Mouse (Mus musculus) lung, postnatal 0 days (tissue): ENCODE results near the gene Primpol. TPM values are rescaled to one million over a fixed set of nuclear protein-coding genes. Genes with fewer than 3 reads are reported as not detected.

Experiments used
- ATAC-seq: fragments of 200-750 bp; cut with Nextera tagmentation; 2 replicates; pipeline ENCODE4 v1.8.0; 2017; ENCODE audit warnings: moderate library complexity
- DNase-seq: peaks from one replicate; pipeline ENCODE4 v3.0.0-alpha.2; 2016; ENCODE audit warnings: low spot score
- H3K27ac ChIP-seq: fragments of 300-500 bp; sonication (generic); 2 replicates; pipeline ENCODE4 v1.5.1; 2014; ENCODE audit warnings: antibody characterized with exemption, mild to moderate bottlenecking, low read length, mixed read lengths
- H3K27me3 ChIP-seq: fragments of 300-500 bp; sonication (generic); replicated peaks from 2 replicates; pipeline ENCODE4 v1.6.1; 2014; ENCODE audit warnings: low read length, mixed read lengths; ENCODE audit not compliant: insufficient read depth
- H3K36me3 ChIP-seq: fragments of 300-500 bp; sonication (generic); 2 replicates; pipeline ENCODE4 v1.6.1; 2014; ENCODE audit warnings: low read length, mixed read lengths; ENCODE audit not compliant: insufficient read depth
- H3K4me1 ChIP-seq: fragments of 300-500 bp; sonication (generic); 2 replicates; pipeline ENCODE4 v1.6.1; 2014; ENCODE audit warnings: antibody characterized with exemption, low read depth, low read length, mixed read lengths; ENCODE audit not compliant: insufficient read depth
- H3K4me2 ChIP-seq: fragments of 300-500 bp; sonication (generic); replicated peaks from 2 replicates; pipeline ENCODE4 v1.6.1; 2014; ENCODE audit warnings: low read depth, mild to moderate bottlenecking, low read length, moderate library complexity, mixed read lengths
- H3K4me3 ChIP-seq: fragments of 300-500 bp; sonication (generic); 2 replicates; pipeline ENCODE4 v1.5.1; 2014; ENCODE audit warnings: low read depth, low read length
- H3K9ac ChIP-seq: fragments of 300-500 bp; sonication (generic); replicated peaks from 2 replicates; pipeline ENCODE4 v1.6.1; 2014; ENCODE audit warnings: low read depth, mild to moderate bottlenecking
- H3K9me3 ChIP-seq: fragments of 300-500 bp; sonication (generic); 2 replicates; pipeline ENCODE4 v1.6.1; 2016; ENCODE audit warnings: low read length, mixed read lengths
- CTCF ChIP-seq: IDR thresholded peaks from 2 replicates; pipeline ENCODE4 v1.5.1; 2016; ENCODE audit warnings: antibody characterized with exemption, mild to moderate bottlenecking
- EP300 ChIP-seq: IDR thresholded peaks from 2 replicates; pipeline ENCODE4 v1.6.1; 2016; ENCODE audit warnings: antibody characterized with exemption, mild to moderate bottlenecking, control low read depth
- WGBS: fragments of 180-500 bp; shearing (Covaris S2); extraction: QIAGEN DNeasy Blood & Tissue Kit; methylation state at CpG from one replicate; pipeline ENCODE4 v1.1.7; 2014; 5-methylcytosine and 5-hydroxymethylcytosine counted together
- polyA plus RNA-seq: library from polyadenylated mRNA; unstranded; fragments of >200 nt; fragmentation: Nextera tagmentation; extraction: Ambion mirVana; gene quantifications from 2 replicates; pipeline ENCODE4 v1.2.1, GENCODE M21; 2015

The Primpol gene
- polyA plus RNA-seq, 1 experiment from 2014 or later = 3.7 TPM

DNA sequence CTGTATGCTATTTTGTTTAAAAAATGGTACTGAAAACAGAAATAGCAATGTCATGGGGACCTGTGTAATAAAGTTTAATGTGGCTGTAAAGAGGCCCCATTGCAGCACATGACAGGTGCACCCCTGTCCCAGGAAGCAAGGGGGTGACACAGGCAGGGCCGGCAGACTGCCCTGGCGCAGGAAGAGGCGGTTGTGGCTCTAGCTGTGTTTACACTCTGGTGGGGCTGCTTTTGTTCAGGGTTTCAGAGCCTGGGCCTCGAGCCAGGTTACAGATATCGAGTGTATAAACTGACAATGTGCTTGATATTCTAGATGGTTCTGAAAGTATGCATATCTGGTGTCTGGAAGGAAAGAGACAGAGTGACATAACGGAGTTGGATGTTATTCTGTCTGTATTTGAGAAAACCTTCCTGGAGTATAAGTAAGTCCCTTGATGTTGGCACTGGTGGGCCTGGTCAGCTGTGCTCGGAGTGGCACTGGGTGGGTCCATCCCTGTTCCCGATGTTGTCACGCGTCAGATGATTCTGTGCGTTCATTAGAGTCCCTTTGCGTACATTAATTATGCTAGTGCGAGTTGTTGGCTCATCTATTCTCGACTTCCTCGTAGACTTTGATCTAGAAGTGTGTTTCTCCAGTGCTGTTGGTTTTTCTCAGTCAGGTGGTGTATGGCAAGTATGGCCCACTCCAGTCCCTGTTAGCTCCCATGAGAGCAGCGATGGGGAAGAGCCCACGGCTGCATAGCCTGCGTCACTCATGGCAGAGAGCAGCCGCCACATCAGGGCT lies 47.2 kb downstream of the Primpol start:
- Histone ChIP-seq H3K9me3 (no peaks in the 10 kb centered on the region), H3K9ac (no peak overlapping the region), H3K36me3 (no peaks in the 10 kb centered on the region), H3K27me3 (no peaks in the 10 kb centered on the region), H3K4me3 (no peak overlapping the region), H3K4me1 (peaks cover 7% of the 10 kb centered on the region; the same call in 1 of the 2 replicates), H3K27ac (peak overlapping the region; percentile 45; the same call in 1 of the 2 replicates), H3K4me2 (no peak overlapping the region)
- DNase-seq (peak; percentile 65), ATAC-seq (peak; percentile 65)
- WGBS = 48% methylated on average over 19 of the region's 19 CpGs
- peak; percentile 41 for TF ChIP-seq CTCF
- TF ChIP-seq EP300 = peak; percentile 45; the same call in 1 of the 2 replicates

DNA sequence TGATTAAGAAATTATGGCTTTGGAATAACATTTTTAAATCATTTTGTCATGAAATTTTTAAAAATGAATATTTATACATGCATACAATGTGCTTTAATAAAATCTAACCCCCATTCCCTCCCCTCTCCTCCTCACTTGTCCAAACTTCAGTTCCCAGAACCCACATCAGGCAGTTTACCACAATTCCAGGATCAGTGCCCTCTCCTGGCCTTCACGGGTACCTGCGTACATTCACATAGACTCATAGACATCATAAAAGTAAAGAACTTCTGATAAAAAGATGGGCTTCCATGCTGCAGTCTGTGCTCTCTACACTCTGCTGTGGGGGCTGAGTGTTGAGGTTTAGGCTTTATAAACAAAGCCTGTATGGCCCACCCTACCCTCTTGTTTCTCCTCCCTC lies 48.1 kb downstream of the Primpol start:
- Histone ChIP-seq H3K4me3 (no peak overlapping the region), H3K4me2 (no peak overlapping the region), H3K36me3 (no peaks in the 10 kb centered on the region), H3K27me3 (no peaks in the 10 kb centered on the region), H3K9ac (no peak overlapping the region), H3K4me1 (peaks cover 7% of the 10 kb centered on the region; the same call in 1 of the 2 replicates), H3K9me3 (no peaks in the 10 kb centered on the region), H3K27ac (no peak overlapping the region)
- ATAC-seq (no peak), DNase-seq (peak; percentile 37)
- 69% methylated on average over 2 of the region's 2 CpGs for WGBS
- TF ChIP-seq CTCF (peak; percentile 58), EP300 (no peak)

- Histone ChIP-seq H3K27ac (peak overlapping the region; percentile 65), H3K27me3 (no peaks in the 10 kb centered on the region), H3K9me3 (no peaks in the 10 kb centered on the region), H3K4me1 (peaks cover 7% of the 10 kb centered on the region; the same call in 1 of the 2 replicates), H3K4me3 (no peak overlapping the region), H3K4me2 (no peak overlapping the region), H3K36me3 (no peaks in the 10 kb centered on the region), H3K9ac (no peak overlapping the region)
- DNase-seq (peak; percentile 90), ATAC-seq (peak; percentile 93)
- no peak for TF ChIP-seq CTCF
- peak; percentile 42; the same call in 1 of the 2 replicates for TF ChIP-seq EP300
- 56% methylated on average over 8 of the region's 8 CpGs for WGBS
Observed at GRCm38 (mm10) chr8:46567946-46568345, 49.1 kb downstream of the Primpol start.

DNA sequence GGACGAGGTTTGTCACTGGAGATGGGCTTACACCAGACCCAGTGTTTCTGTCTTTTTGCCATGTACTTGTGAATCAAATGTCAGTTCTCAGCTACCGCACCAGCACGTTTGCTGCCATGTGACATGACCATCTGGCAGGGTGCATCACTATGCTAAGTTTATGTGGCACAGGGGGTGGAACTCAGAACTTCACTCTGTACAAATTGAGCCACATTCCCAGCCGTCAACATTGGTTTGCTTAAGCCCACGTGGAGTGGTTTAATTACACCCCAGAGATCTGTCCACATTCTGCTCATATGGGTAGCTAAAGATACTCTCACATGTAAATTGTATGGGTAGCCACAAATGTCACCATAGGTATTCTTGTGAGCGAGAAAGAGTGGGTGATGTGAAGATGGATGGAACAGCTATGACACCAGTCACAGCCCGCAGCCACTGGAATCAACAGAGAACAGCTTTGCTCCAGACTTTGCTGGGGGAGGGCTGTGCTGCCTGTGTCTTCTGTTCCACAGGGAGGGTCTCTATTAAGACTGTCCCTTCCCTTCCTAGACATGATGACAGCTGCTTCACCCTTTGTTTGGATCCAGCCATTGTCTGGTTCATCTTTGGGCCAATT lies 50.0 kb downstream of the Primpol start:
- WGBS = 74% methylated on average over 7 of the region's 7 CpGs
- H3K27me3 ChIP-seq = no peaks in the 10 kb centered on the region
- no peak for TF ChIP-seq EP300
- TF ChIP-seq CTCF = no peak

DNA sequence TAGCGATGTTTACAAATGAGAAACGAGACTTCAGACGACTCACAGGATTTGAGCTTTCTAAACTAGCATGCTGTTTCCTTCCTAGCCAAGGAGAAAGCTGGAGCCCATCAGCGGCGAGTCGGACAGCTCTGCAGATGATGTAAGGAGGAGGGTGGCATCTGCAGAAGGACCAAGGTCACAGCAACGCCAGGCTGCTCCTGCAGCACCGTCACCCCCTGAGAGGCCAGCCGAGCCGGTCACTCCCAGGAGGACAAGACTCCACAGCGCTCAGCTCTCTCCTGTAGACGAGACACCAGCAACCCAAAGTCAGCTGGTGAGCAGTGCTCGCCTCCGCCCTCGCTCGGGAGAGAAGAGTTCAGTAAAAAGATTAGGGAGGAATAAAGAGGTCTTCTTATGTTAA lies 54.7 kb downstream of the Primpol start:
- Histone ChIP-seq H3K36me3 (no peaks in the 10 kb centered on the region), H3K9ac (no peak overlapping the region), H3K4me1 (peaks cover 5% of the 10 kb centered on the region; the same call in 1 of the 2 replicates), H3K27ac (no peak overlapping the region), H3K27me3 (no peaks in the 10 kb centered on the region), H3K4me3 (no peak overlapping the region), H3K4me2 (no peak overlapping the region), H3K9me3 (no peaks in the 10 kb centered on the region)
- DNase-seq (no peak), ATAC-seq (no peak)
- 81% methylated on average over 16 of the region's 16 CpGs for WGBS
- TF ChIP-seq EP300 (no peak), CTCF (no peak)

More for the DNA sequence above, 50.0 kb downstream of the Primpol start:
- Histone ChIP-seq H3K9me3 (no peaks in the 10 kb centered on the region), H3K4me2 (no peak overlapping the region), H3K36me3 (no peaks in the 10 kb centered on the region), H3K9ac (no peak overlapping the region), H3K4me3 (no peak overlapping the region), H3K27ac (peak overlapping the region; percentile 65), H3K4me1 (peaks cover 7% of the 10 kb centered on the region; the same call in 1 of the 2 replicates)
- no peak for DNase-seq
- ATAC-seq = no peak

DNA sequence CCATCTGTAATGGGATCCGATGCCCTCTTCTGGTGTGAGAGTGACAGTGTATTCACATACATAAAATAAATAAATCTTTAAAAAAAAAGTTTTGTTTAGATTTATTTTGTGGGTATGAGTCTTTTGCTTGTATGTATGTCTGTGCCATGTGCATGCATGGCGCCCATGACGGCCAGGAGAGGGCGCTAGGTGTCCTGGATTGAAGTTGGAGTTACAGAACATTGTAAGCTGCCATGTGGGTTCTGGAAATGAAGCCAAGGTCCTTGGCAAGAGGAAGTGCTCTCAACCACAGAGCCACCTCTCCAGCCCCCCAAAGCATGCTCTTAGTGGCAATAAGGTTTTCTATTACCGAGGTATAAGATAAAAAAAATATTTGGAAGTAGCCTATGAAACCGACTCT lies 57.6 kb downstream of the Primpol start:
- H3K9me3 ChIP-seq = no peaks in the 10 kb centered on the region
- peak; percentile 62 for ATAC-seq
- TF ChIP-seq EP300 (no peak), CTCF (peak; percentile 77)
- no peak overlapping the region for H3K4me3 ChIP-seq
- no peaks in the 10 kb centered on the region for H3K36me3 ChIP-seq
- no peak overlapping the region for H3K27ac ChIP-seq
- H3K4me2 ChIP-seq = no peak overlapping the region
- H3K27me3 ChIP-seq = no peaks in the 10 kb centered on the region
- H3K9ac ChIP-seq = no peak overlapping the region
- WGBS = 69% methylated on average over 6 of the region's 6 CpGs
- DNase-seq = peak; percentile 77
- H3K4me1 ChIP-seq = no peaks in the 10 kb centered on the region
